Mouse (Mus musculus): Measurements from ENCODE around the gene Adgrg6.

The Adgrg6 gene

DNA sequence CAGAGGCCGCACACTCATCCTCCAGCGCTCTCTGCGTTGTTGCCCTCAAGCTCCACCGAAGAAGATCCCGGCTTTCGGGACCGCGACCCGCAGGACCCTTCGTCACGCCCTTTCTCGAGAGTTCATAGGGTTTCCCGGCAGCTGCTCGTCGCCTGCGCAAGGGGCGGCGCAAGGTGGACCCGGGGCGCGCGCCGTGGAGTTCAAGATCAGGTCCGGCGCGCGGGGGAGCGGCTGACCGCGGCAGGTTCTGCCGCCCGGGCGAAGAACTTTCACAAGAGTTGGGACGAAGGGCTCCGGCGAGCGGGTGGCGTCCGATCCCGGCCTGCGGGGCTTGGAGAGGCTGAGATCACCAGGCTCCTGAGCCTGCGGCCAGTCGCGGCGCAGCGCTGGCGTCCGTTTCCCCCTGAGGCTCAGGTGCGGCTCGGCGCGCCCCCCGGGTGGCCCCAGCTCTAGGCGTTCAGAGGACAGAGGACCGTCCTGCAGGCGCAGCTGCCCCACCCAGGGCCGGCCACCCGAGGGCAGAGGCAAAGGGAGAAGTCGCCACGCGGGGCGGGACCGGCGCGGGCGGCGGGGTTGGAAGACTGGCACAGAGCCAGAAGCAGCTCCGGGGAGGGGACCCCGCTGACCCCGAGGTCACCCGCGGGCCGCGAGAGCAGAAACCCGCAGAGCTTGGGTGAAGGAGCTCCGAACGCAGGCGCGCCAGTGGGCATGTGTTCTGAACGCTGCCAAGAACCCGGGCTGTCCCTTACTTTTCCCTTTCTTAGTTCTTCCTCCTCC lies at the start of gene Adgrg6:
Adgrg6 (minus strand) TSS at position 719 of the 777 bp plus-strand sequence.
- peak; percentile 82 for DNase-seq

- no peak for DNase-seq
Measured at GRCm38 (mm10) chr10:14592215-14592614, 46.8 kb upstream of the Adgrg6 start.

GRCm38 (mm10) chr10:14590816-14591215 lies 45.4 kb upstream of the Adgrg6 start:
- DNase-seq = no peak

DNA sequence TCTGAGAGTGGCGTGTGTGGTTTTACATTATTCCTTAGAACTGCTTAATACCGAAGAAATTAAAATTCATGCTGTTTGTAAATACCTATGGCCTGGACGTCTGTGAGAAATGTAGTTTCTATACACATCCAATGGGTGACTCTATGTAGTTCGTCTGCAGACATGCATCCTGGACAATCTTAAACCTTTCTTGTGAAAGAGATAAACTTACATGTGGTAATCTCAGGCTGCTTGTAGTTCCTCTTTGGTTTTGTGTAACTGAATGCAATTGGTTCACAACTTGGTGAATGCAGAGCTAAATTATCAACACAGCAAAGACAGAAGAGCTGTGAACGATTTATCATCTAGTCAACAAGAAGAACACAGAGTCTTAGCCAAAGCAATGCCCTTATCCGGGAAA lies 44.2 kb upstream of the Adgrg6 start:
- DNase-seq = no peak

GRCm38 (mm10) chr10:14583496-14583895 lies 38.0 kb upstream of the Adgrg6 start:
- DNase-seq = no peak

DNA sequence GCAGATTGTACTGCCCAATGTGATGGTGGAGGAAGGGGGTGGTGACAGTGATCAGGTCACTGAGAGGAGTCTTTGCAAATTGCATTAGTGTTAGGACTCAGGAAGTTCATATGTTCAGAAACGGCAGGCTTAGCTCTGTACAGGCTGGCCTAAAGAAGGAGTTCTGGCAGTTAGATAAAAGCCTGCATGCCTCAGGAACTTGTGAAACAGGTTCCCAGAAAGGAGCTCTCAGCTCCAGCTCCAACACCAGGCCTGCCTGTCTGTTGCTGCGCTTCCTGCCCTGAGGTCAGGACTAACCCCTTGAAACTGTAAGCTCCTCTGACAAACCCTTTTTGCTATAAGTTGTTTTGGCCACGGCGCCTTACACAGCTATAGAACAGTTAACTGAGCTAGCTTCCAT lies 28.8 kb upstream of the Adgrg6 start:
- no peak for DNase-seq

DNA sequence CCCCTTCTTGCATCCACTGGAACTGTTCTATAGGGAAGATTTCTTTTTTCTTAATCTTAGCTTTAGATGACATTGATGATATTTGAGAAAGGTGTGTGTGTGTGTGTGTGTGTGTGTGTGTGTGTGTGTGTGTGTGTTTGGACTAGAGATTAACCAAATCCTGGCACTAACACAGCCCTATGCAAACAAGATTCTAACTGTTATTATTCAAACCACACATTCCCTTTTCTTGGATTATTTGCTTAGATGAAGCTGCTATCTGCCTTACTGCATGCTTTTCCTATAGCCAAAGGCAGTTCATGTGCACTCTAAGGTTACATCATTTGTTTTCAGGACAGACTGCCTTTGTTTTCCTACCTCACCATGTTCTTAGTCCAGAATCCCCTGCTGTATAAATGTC lies 25.7 kb upstream of the Adgrg6 start:
- no peak for DNase-seq

- no peak for DNase-seq
Measured at GRCm38 (mm10) chr10:14570616-14571015, 25.2 kb upstream of the Adgrg6 start.

DNA sequence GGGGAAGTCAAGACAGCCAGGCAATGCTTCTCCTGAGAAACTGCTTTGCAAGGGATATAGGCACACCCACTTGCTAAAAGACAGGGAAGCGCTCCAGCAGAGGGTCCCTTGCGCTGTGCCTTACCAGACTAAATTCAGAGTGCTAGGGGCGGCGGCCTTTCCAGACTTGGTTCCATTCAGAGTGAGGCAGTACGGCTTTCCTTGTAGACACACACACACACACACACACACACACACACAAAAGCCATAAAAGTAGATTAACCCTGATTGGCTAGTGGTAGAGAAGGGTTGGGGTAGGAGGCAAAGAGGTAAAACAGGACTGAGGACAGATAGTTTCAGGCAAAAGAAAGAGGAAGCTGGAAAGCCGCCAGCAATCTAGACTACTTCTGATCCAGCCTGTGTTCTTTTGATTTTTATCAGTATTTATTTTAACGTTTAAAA lies 672 bp upstream of the Adgrg6 start:
- DNase-seq = peak; percentile 35

DNA sequence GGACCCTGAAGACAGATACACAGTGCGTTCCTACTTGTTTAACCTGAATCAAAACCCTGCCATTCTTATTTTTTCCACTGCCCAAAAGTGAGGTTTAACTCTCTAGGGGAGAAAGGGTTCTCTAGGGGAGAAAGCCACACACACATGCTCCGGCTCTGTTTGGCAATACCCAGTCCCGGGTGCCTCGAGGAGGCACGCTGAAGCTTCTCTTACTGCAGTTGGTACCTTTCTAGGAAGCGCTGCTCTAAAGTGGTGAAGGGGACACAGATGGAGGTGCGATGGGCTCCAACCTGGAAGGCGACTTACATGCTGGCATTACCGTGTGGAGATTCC lies 885 bp downstream of the Adgrg6 start:
- peak; percentile 6 for DNase-seq

- no peak for DNase-seq
Measured at GRCm38 (mm10) chr10:14543511-14544067, 1.9 kb downstream of the Adgrg6 start.

- DNase-seq = no peak
Measured at GRCm38 (mm10) chr10:14537102-14537501, 8.4 kb downstream of the Adgrg6 start.

- DNase-seq = peak; percentile 35
Measured at GRCm38 (mm10) chr10:14531090-14531489, 14.4 kb downstream of the Adgrg6 start.

- DNase-seq = no peak
Measured at GRCm38 (mm10) chr10:14530670-14531069, 14.8 kb downstream of the Adgrg6 start.

- no peak for DNase-seq
Measured at GRCm38 (mm10) chr10:14527765-14528164, 17.7 kb downstream of the Adgrg6 start.

DNA sequence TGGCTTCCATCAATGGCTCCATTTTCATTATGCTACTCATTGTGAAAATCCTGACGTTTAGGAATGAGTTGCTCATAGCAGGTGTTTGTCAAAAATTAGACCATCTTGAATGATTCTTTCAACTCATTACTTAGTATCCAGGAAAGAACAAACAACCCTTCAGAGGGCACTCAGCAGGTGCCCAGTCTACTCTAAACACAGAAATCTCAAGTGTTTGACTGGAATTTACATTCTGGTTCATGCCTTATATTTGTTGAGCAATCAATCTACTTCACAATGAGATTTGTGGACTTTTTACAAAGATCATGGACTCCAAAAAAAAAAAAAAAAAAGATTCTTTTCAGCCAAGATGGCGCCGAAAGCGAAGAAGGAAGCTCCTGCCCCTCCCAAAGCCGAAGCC lies 22.7 kb downstream of the Adgrg6 start:
- no peak for DNase-seq

GRCm38 (mm10) chr10:14520912-14521675 lies 24.4 kb downstream of the Adgrg6 start:
- DNase-seq = no peak

DNA sequence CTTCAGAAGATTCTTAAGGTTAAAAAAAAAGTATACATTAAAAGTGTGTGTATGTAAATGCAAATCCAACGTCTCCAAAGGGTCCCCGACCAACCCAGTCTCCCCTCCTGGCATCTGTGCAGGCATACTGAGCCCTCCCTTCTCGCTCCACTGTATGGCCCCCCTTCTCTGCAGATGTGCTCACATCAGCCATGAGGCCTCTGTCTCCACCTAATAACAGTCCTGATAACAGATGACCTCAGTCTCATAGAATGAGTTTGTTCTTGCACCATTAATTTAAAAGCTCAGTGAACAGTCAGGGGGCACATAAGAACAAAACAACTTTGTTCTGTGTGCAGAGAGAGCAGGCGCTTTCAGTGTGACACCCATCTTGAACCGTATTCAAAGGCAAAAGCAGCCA lies 27.6 kb downstream of the Adgrg6 start:
- peak; percentile 29 for DNase-seq

GRCm38 (mm10) chr10:14511904-14512663 lies 33.4 kb downstream of the Adgrg6 start:
- peak; percentile 27 for DNase-seq

- DNase-seq = no peak
Measured at GRCm38 (mm10) chr10:14511157-14511556, 34.3 kb downstream of the Adgrg6 start.

DNA sequence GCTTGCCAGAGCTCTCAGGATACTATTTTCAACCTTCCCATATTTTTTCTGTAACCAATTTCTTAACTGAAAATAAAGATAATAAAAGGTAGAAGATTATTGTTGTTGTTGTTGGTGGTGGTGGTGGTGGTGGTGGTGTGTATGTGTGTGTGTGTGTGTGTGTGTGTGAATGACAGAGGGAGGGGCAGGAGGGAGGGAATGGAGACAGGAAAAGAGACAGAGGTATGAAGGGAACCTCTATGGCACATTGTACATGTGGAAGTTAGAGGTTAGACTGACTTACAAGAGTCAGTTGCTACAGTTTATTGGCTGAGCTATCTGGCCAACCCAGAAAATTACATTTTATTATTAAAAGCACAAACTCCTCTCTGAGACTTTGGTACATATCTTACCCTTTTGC lies 49.8 kb downstream of the Adgrg6 start:
- no peak for DNase-seq

- DNase-seq = no peak
Measured at GRCm38 (mm10) chr10:14495204-14495603, 50.3 kb downstream of the Adgrg6 start.

GRCm38 (mm10) chr10:14491838-14492237 lies 53.6 kb downstream of the Adgrg6 start:
- peak; percentile 59 for DNase-seq

Measured in lung, postnatal 10 days (tissue).